Mouse (Mus musculus) central nervous system, embryonic 18 days (tissue): ENCODE measurements around the gene Sh3gl3. TPM values are rescaled to one million over a fixed set of nuclear protein-coding genes. Genes with fewer than 3 reads are reported as not detected.

ENCODE experiments used
- polyA plus RNA-seq: library from polyadenylated mRNA; depleted of rRNA; stranded (reverse); fragments of >200 nt; gene quantifications from 2 replicates; pipeline ENCODE4 v1.2.3, GENCODE M21; 2012; rRNA removed

The Sh3gl3 gene
- polyA plus RNA-seq = 55.4 and 57.7 TPM in 2 replicates

GRCm38 (mm10) chr7:82173540-82173939, at the start of gene Sh3gl3:
Sh3gl3 (plus strand) TSS chr7:82173840.

DNA sequence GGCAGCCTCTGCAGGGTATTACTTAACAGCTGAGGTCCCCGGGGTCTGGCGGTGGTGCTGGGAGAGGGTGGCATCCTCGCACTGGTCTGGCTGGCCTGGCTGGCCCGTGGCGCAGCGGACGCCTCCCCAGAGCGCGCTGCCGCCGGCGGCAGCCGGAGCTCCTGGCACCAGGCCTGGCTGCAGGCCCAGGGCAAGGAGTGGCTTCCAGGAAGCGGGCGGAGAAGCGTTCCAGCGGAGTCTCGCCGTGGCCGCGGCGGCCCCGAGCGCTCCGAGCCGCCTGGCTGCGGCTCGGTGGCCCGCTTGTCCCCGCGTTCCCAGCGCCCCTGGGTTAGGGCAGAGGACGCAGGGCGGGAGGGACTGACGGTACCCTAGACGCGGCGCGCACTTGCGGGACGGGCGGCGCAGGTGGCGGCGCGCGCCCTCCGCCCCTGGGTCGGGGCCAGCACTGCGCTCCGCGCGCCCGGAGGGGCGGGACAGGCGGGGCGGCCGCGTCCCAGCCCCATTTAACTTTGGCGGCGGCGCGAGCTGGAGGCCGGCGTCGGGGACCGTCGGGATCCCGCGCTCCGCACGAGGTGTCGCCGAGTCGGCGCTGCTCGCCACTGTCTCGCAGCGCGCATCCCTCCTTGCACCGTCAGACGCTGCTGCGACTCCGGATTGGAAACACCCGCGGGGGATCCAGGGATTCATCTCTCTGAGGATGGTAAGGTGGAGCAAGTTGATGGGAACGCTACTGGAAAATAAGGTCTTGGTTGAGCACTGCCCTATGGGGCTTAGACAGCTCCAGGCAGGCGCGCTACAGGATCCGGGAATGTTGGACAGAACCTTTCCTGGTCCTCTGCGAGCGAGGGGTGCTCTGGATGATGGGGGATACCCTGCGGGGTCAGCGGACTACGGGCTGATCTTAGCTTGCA, 161.8 kb downstream of the Sh3gl3 start, which contains the start of gene Adamtsl3:
TSS of gene Adamtsl3 (plus strand) at position 484 of the 911 bp plus-strand sequence.

Other genes with a start within 250 kb of the Sh3gl3 start
- gene Hdgfl3, start 239.4 kb upstream of the Sh3gl3 start, polyA plus RNA-seq = 67.0 and 68.7 TPM in 2 replicates
- gene Bnc1, start 181.5 kb upstream of the Sh3gl3 start, polyA plus RNA-seq = 0.22 and 0.24 TPM in 2 replicates
- 1.1 and 1.6 TPM in 2 replicates for gene Adamtsl3, start 161.9 kb downstream of the Sh3gl3 start, polyA plus RNA-seq